Mouse (Mus musculus): Measurements from ENCODE around the gene Rgsl1. TPM values are rescaled to one million over a fixed set of nuclear protein-coding genes. Genes with fewer than 3 reads are reported as not detected.
A peak's percentile ranks its signal among the peaks of the same experiment; 100 is the strongest.
"Not testable (repeated sequence)": the region's sequence is repeated elsewhere in the genome, so short reads cannot be mapped to it uniquely, and the experiment has no call there.

The Rgsl1 gene
- polyA plus RNA-seq, 1 experiment from 2014 or later, result not detected

DNA sequence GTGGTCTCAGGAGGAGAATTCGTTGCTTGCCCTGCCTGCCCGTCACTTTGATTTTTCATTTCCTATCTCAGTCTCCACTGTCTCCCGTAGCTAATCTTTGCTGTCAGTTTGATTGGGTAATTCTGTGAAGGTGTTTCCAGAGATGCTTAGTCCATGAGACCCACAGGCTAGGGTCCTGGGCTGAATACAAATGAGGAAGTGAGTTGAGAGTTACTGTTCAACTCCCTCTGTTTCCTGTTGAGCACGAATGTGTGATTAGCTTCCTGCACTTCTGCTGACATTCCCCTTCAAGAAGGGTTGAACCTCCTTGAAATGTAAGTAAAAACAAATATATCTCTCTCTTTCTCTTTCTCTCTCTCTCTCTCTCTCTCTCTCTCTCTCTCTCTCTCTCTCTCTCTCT is 58.3 kb downstream of the Rgsl1 start:
- 63% methylated on average over 4 of the region's 4 CpGs for WGBS
- Histone ChIP-seq H3K27ac (ENCODE audit: low read length) (no peak overlapping the region), H3K4me2 (ENCODE audit: low read depth, low read length) (no peak overlapping the region), H3K4me3 (ENCODE audit: low read length) (no peak overlapping the region), H3K27me3 (replicated peaks; ENCODE audit: control insufficient read depth, insufficient read depth, low read length) (no peaks in the 10 kb centered on the region), H3K36me3 (ENCODE audit: control insufficient read depth, insufficient read depth, low read length) (no peaks in the 10 kb centered on the region), H3K4me1 (ENCODE audit: control insufficient read depth, insufficient read depth, low read length) (no peaks in the 10 kb centered on the region), H3K9me3 (ENCODE audit: control insufficient read depth, low read length) (no peaks in the 10 kb centered on the region), H3K9ac (ENCODE audit: low read depth, low read length) (no peak overlapping the region)
- ATAC-seq, result no peak

GRCm38 (mm10) chr1:153783339-153783738 is 60.6 kb downstream of the Rgsl1 start:
- Histone ChIP-seq H3K4me3 (ENCODE audit: low read length) (no peak overlapping the region), H3K9me3 (ENCODE audit: control insufficient read depth, low read length) (no peaks in the 10 kb centered on the region), H3K4me1 (ENCODE audit: control insufficient read depth, insufficient read depth, low read length) (no peaks in the 10 kb centered on the region), H3K9ac (ENCODE audit: low read depth, low read length) (no peak overlapping the region), H3K4me2 (ENCODE audit: low read depth, low read length) (no peak overlapping the region), H3K27ac (ENCODE audit: low read length) (no peak overlapping the region), H3K36me3 (ENCODE audit: control insufficient read depth, insufficient read depth, low read length) (no peaks in the 10 kb centered on the region), H3K27me3 (replicated peaks; ENCODE audit: control insufficient read depth, insufficient read depth, low read length) (no peaks in the 10 kb centered on the region)
- WGBS, result 40% methylated on average over 1 of the region's 1 CpGs
- ATAC-seq, result no peak

DNA sequence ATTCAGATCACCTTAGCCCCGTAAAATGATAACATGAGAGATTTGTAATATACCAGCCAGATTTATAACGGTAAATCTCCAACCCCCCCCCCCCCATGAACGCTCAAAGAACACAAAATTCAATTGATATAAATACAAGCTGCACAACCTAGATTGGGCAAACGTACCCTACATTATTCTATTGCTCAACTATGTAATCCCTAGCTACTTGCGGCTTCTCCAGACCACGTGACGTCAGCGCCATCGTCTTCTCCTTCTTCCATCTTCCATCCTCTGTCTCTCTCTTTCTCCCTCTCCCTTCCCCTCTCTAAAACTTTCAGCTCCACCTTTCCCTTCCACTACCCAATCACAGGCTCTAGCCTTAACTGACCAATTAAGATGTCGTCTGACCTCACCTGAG is 65.7 kb downstream of the Rgsl1 start:
- Histone ChIP-seq H3K27me3 (replicated peaks; ENCODE audit: control insufficient read depth, insufficient read depth, low read length) (no peaks in the 10 kb centered on the region), H3K4me3 (ENCODE audit: low read length) (no peak overlapping the region), H3K27ac (ENCODE audit: low read length) (no peak overlapping the region), H3K4me2 (ENCODE audit: low read depth, low read length) (no peak overlapping the region), H3K4me1 (ENCODE audit: control insufficient read depth, insufficient read depth, low read length) (0 out of 2 replicates have a peak, but pooled peaks cover 3% of the 10 kb centered on the region), H3K36me3 (ENCODE audit: control insufficient read depth, insufficient read depth, low read length) (no peaks in the 10 kb centered on the region), H3K9me3 (ENCODE audit: control insufficient read depth, low read length) (no peaks in the 10 kb centered on the region), H3K9ac (ENCODE audit: low read depth, low read length) (no peak overlapping the region)
- ATAC-seq, result no peak
- WGBS, result 92% methylated on average over 10 of the region's 10 CpGs

- WGBS, result 84% methylated on average over 7 of the region's 7 CpGs
- Histone ChIP-seq H3K9me3 (ENCODE audit: control insufficient read depth, low read length) (no peaks in the 10 kb centered on the region), H3K4me3 (ENCODE audit: low read length) (no peak overlapping the region), H3K4me2 (ENCODE audit: low read depth, low read length) (no peak overlapping the region), H3K9ac (ENCODE audit: low read depth, low read length) (no peak overlapping the region), H3K36me3 (ENCODE audit: control insufficient read depth, insufficient read depth, low read length) (no peaks in the 10 kb centered on the region), H3K4me1 (ENCODE audit: control insufficient read depth, insufficient read depth, low read length) (0 out of 2 replicates have a peak, but pooled peaks cover 3% of the 10 kb centered on the region), H3K27ac (ENCODE audit: low read length) (no peak overlapping the region), H3K27me3 (replicated peaks; ENCODE audit: control insufficient read depth, insufficient read depth, low read length) (no peaks in the 10 kb centered on the region)
- ATAC-seq, result no peak
Observed at GRCm38 (mm10) chr1:153776257-153776656, 67.7 kb downstream of the Rgsl1 start.

GRCm38 (mm10) chr1:153775174-153775573 is 68.8 kb downstream of the Rgsl1 start:
- 0 out of 2 replicates have a peak, but pooled peaks cover 3% of the 10 kb centered on the region for H3K4me1 ChIP-seq (ENCODE audit: control insufficient read depth, insufficient read depth, low read length)
- H3K36me3 ChIP-seq (ENCODE audit: control insufficient read depth, insufficient read depth, low read length), result no peaks in the 10 kb centered on the region
- no peak overlapping the region for H3K4me3 ChIP-seq (ENCODE audit: low read length)
- peak; percentile 51 for ATAC-seq
- no peak overlapping the region for H3K4me2 ChIP-seq (ENCODE audit: low read depth, low read length)
- peak overlapping the region; percentile 47; the same call in 1 of the 2 replicates for H3K27ac ChIP-seq (ENCODE audit: low read length)
- WGBS, result 48% methylated on average over 6 of the region's 6 CpGs
- H3K9me3 ChIP-seq (ENCODE audit: control insufficient read depth, low read length), result no peaks in the 10 kb centered on the region
- no peaks in the 10 kb centered on the region for H3K27me3 ChIP-seq (replicated peaks; ENCODE audit: control insufficient read depth, insufficient read depth, low read length)
- H3K9ac ChIP-seq (ENCODE audit: low read depth, low read length), result no peak overlapping the region

- 68% methylated on average over 1 of the region's 1 CpGs for WGBS
- ATAC-seq, result peak; percentile 63
Observed at GRCm38 (mm10) chr1:153770776-153771167, 73.2 kb downstream of the Rgsl1 start.

DNA sequence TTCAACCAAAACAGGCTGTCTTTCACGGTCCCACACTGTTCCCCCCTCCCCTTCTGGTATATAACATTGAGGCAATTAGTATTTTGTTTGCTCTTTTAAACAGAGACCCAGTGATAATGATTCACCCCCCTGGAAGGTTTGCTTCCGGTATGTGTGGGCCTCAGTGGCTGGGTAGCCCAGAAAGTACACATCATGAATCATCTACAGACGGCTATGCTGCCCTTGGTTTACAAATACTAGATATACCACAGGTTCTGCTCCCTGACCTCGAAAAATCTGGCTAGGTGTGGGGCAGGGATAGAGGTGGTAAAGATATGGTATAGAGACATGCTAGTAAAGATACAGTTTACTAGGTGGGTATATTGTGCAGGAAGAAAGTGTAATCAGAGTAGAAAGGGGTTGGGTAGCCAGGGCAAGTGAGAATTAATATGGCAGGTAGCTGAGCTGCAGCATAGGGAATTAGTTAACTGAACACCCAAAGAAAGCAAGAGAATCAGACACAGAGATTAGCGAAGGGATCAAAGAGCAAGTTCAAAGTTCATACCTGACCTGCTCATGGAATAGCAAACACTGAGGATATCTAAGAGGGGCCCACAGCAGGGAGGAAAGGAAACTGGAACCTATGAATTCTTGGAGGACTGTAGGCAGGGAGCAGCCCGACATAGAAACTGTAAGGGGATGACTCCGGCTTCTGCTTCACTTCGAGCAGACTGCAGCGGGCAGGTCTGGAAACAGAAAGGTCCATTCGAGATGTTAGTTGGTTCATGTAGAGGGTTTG is 73.8 kb downstream of the Rgsl1 start:
- Histone ChIP-seq H3K4me2 (ENCODE audit: low read depth, low read length) (peak overlapping the region; percentile 34), H3K36me3 (ENCODE audit: control insufficient read depth, insufficient read depth, low read length) (no peaks in the 10 kb centered on the region), H3K27me3 (replicated peaks; ENCODE audit: control insufficient read depth, insufficient read depth, low read length) (no peaks in the 10 kb centered on the region), H3K9ac (ENCODE audit: low read depth, low read length) (0 out of 2 replicates have a peak overlapping the region, but pooled peaks have one; percentile 17), H3K9me3 (ENCODE audit: control insufficient read depth, low read length) (no peaks in the 10 kb centered on the region), H3K27ac (ENCODE audit: low read length) (peak overlapping the region; percentile 96), H3K4me1 (ENCODE audit: control insufficient read depth, insufficient read depth, low read length) (peaks cover 8% of the 10 kb centered on the region; the same call in 1 of the 2 replicates), H3K4me3 (ENCODE audit: low read length) (peak overlapping the region; percentile 5)
- WGBS, result 52% methylated on average over 10 of the region's 10 CpGs
- peak; percentile 84 for ATAC-seq

More at GRCm38 (mm10) chr1:153770776-153771167, 73.2 kb downstream of the Rgsl1 start:
- peak overlapping the region; percentile 34 for H3K4me2 ChIP-seq (ENCODE audit: low read depth, low read length)
- H3K9me3 ChIP-seq (ENCODE audit: control insufficient read depth, low read length), result no peaks in the 10 kb centered on the region
- H3K4me3 ChIP-seq (ENCODE audit: low read length), result peak overlapping the region; percentile 5
- no peak overlapping the region for H3K9ac ChIP-seq (ENCODE audit: low read depth, low read length)
- H3K36me3 ChIP-seq (ENCODE audit: control insufficient read depth, insufficient read depth, low read length), result no peaks in the 10 kb centered on the region
- no peaks in the 10 kb centered on the region for H3K27me3 ChIP-seq (replicated peaks; ENCODE audit: control insufficient read depth, insufficient read depth, low read length)
- peaks cover 8% of the 10 kb centered on the region; the same call in 1 of the 2 replicates for H3K4me1 ChIP-seq (ENCODE audit: control insufficient read depth, insufficient read depth, low read length)
- H3K27ac ChIP-seq (ENCODE audit: low read length), result peak overlapping the region; percentile 96

DNA sequence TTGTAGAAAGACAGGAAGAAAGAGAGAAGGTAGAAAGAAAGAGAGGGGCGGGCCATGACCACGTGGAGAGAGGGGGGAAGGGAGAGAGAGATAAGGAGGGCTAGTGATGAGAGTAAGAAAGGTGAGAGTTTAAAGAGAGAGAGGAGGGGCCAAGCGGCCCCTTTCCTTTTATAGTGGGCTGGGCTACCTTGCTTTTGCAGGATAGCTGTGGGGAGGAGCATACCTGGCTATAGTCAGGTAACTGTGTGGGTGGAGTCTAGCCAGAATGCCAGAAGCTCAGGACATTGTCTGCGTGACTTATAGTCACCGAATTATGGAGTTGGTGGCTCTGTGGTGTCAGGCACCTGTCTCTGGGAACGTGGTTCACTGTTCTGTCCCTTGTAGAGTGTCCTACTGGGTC is 74.4 kb downstream of the Rgsl1 start:
- 44% methylated on average over 6 of the region's 6 CpGs for WGBS
- Histone ChIP-seq H3K4me3 (ENCODE audit: low read length) (peak overlapping the region; percentile 44), H3K4me2 (ENCODE audit: low read depth, low read length) (peak overlapping the region; percentile 34)

GRCm38 (mm10) chr1:153768465-153768864 is 75.5 kb downstream of the Rgsl1 start:
- Histone ChIP-seq H3K36me3 (ENCODE audit: control insufficient read depth, insufficient read depth, low read length) (no peaks in the 10 kb centered on the region), H3K27me3 (replicated peaks; ENCODE audit: control insufficient read depth, insufficient read depth, low read length) (no peaks in the 10 kb centered on the region), H3K9me3 (ENCODE audit: control insufficient read depth, low read length) (no peaks in the 10 kb centered on the region), H3K4me1 (ENCODE audit: control insufficient read depth, insufficient read depth, low read length) (peaks cover 5% of the 10 kb centered on the region; the same call in 1 of the 2 replicates), H3K4me3 (ENCODE audit: low read length) (peak overlapping the region; percentile 44), H3K27ac (ENCODE audit: low read length) (peak overlapping the region; percentile 87), H3K9ac (ENCODE audit: low read depth, low read length) (peak overlapping the region; percentile 67), H3K4me2 (ENCODE audit: low read depth, low read length) (peak overlapping the region; percentile 48)
- no peak for ATAC-seq
- 47% methylated on average over 5 of the region's 5 CpGs for WGBS

More for the DNA sequence above, 74.4 kb downstream of the Rgsl1 start:
- ATAC-seq, result peak; percentile 71
- 0 out of 2 replicates have a peak overlapping the region, but pooled peaks have one; percentile 17 for H3K9ac ChIP-seq (ENCODE audit: low read depth, low read length)
- not testable (repeated sequence) for H3K9me3 ChIP-seq (ENCODE audit: control insufficient read depth, low read length); H3K36me3 ChIP-seq (ENCODE audit: control insufficient read depth, insufficient read depth, low read length); H3K4me1 ChIP-seq (ENCODE audit: control insufficient read depth, insufficient read depth, low read length); H3K27me3 ChIP-seq (replicated peaks; ENCODE audit: control insufficient read depth, insufficient read depth, low read length)
- peak overlapping the region; percentile 96 for H3K27ac ChIP-seq (ENCODE audit: low read length)
